Mouse (Mus musculus) forebrain, embryonic 12.5 days (tissue): ENCODE measurements around the gene Epha8. TPM values are rescaled to one million over a fixed set of nuclear protein-coding genes. Genes with fewer than 3 reads are reported as not detected.

Experiments used
- ATAC-seq: fragments of 200-750 bp; cut with Nextera tagmentation; 2 replicates; pipeline ENCODE4 v1.8.0; 2017; ENCODE audit warnings: moderate TSS enrichment; ENCODE audit not compliant: low FRiP score
- H3K27ac ChIP-seq: fragments of 300-500 bp; sonication (generic); 2 replicates; pipeline ENCODE4 v1.5.1; 2016; ENCODE audit warnings: mild to moderate bottlenecking
- H3K27me3 ChIP-seq: fragments of 300-500 bp; sonication (generic); 2 replicates; pipeline ENCODE4 v1.6.1; 2016; ENCODE audit warnings: mild to moderate bottlenecking
- H3K36me3 ChIP-seq: fragments of 300-500 bp; sonication (generic); replicated peaks from 2 replicates; pipeline ENCODE4 v1.6.1; 2016; ENCODE audit warnings: mild to moderate bottlenecking
- H3K4me1 ChIP-seq: fragments of 300-500 bp; sonication (generic); 2 replicates; pipeline ENCODE4 v1.6.1; 2016
- H3K4me2 ChIP-seq: fragments of 300-500 bp; sonication (generic); 2 replicates; pipeline ENCODE4 v1.6.1; 2016; ENCODE audit warnings: mild to moderate bottlenecking, moderate library complexity
- H3K4me3 ChIP-seq: fragments of 300-500 bp; sonication (generic); replicated peaks from 2 replicates; pipeline ENCODE4 v1.5.1; 2016; ENCODE audit warnings: mild to moderate bottlenecking
- H3K9ac ChIP-seq: fragments of 300-500 bp; sonication (generic); 2 replicates; pipeline ENCODE4 v1.6.1; 2016; ENCODE audit warnings: mild to moderate bottlenecking
- H3K9me3 ChIP-seq: fragments of 300-500 bp; sonication (generic); 2 replicates; pipeline ENCODE4 v1.6.1; 2016
- WGBS: fragments of 180-500 bp; shearing (Covaris S2); methylation state at CpG from one replicate; pipeline ENCODE4 v1.1.7; 2016; 5-methylcytosine and 5-hydroxymethylcytosine counted together
- polyA plus RNA-seq: library from polyadenylated mRNA; unstranded; fragments of >200 nt; fragmentation: Nextera tagmentation; extraction: Ambion mirVana; gene quantifications from 2 replicates; pipeline ENCODE4 v1.2.1, GENCODE M21; 2016

Epha8 gene
- polyA plus RNA-seq, 1 experiment from 2014 or later = 1.8 TPM

GRCm38 (mm10) chr4:136944558-136945350 lies 11.9 kb downstream of the Epha8 start:
- no peak overlapping the region for H3K4me3 ChIP-seq
- H3K27me3 ChIP-seq = peaks cover 46% of the 10 kb centered on the region
- no peak overlapping the region for H3K4me2 ChIP-seq
- WGBS = 80% methylated on average over 11 of the region's 11 CpGs
- no peaks in the 10 kb centered on the region for H3K36me3 ChIP-seq
- H3K9ac ChIP-seq = no peak overlapping the region
- peaks cover 35% of the 10 kb centered on the region for H3K4me1 ChIP-seq
- ATAC-seq = no peak
- H3K9me3 ChIP-seq = no peaks in the 10 kb centered on the region
- H3K27ac ChIP-seq = no peak overlapping the region

- no peak overlapping the region for H3K27ac ChIP-seq
- H3K4me2 ChIP-seq = no peak overlapping the region
- H3K9me3 ChIP-seq = no peaks in the 10 kb centered on the region
- no peak overlapping the region for H3K4me3 ChIP-seq
- WGBS = 32% methylated on average over 13 of the region's 13 CpGs
- peaks cover 45% of the 10 kb centered on the region for H3K27me3 ChIP-seq
- H3K36me3 ChIP-seq = no peaks in the 10 kb centered on the region
- no peak overlapping the region for H3K9ac ChIP-seq
- H3K4me1 ChIP-seq = peaks cover 26% of the 10 kb centered on the region
- ATAC-seq = no peak
Measured at GRCm38 (mm10) chr4:136943175-136943574, 13.4 kb downstream of the Epha8 start.

- H3K4me1 ChIP-seq = peaks cover 26% of the 10 kb centered on the region
- peaks cover 41% of the 10 kb centered on the region for H3K27me3 ChIP-seq
- H3K9ac ChIP-seq = no peak overlapping the region
- H3K36me3 ChIP-seq = no peaks in the 10 kb centered on the region
- no peaks in the 10 kb centered on the region for H3K9me3 ChIP-seq
- no peak overlapping the region for H3K27ac ChIP-seq
- H3K4me3 ChIP-seq = no peak overlapping the region
- 30% methylated on average over 18 of the region's 18 CpGs for WGBS
- no peak for ATAC-seq
- no peak overlapping the region for H3K4me2 ChIP-seq
Measured at GRCm38 (mm10) chr4:136942761-136943160, 13.9 kb downstream of the Epha8 start.

- Histone ChIP-seq H3K4me1 (peaks cover 18% of the 10 kb centered on the region), H3K27ac (no peak overlapping the region), H3K4me3 (no peak overlapping the region), H3K9me3 (no peaks in the 10 kb centered on the region), H3K27me3 (peaks cover 21% of the 10 kb centered on the region; the same call in 1 of the 2 replicates), H3K4me2 (no peak overlapping the region), H3K9ac (no peak overlapping the region), H3K36me3 (no peaks in the 10 kb centered on the region)
- ATAC-seq = no peak
- WGBS = 93% methylated on average over 5 of the region's 5 CpGs
Measured at GRCm38 (mm10) chr4:136937935-136938334, 18.7 kb downstream of the Epha8 start.

- Histone ChIP-seq H3K4me2 (no peak overlapping the region), H3K9ac (no peak overlapping the region), H3K27ac (no peak overlapping the region), H3K9me3 (no peaks in the 10 kb centered on the region), H3K4me3 (no peak overlapping the region), H3K4me1 (peaks cover 12% of the 10 kb centered on the region), H3K36me3 (no peaks in the 10 kb centered on the region), H3K27me3 (peaks cover 16% of the 10 kb centered on the region; the same call in 1 of the 2 replicates)
- ATAC-seq = no peak
- 73% methylated on average over 4 of the region's 4 CpGs for WGBS
Measured at GRCm38 (mm10) chr4:136937344-136937743, 19.3 kb downstream of the Epha8 start.

- WGBS = 51% methylated on average over 18 of the region's 18 CpGs
- peaks cover 11% of the 10 kb centered on the region for H3K4me1 ChIP-seq
- ATAC-seq = no peak
- no peak overlapping the region for H3K4me2 ChIP-seq
- no peak overlapping the region for H3K9ac ChIP-seq
- H3K9me3 ChIP-seq = no peaks in the 10 kb centered on the region
- H3K27me3 ChIP-seq = peaks cover 15% of the 10 kb centered on the region; the same call in 1 of the 2 replicates
- no peak overlapping the region for H3K27ac ChIP-seq
- H3K36me3 ChIP-seq = no peaks in the 10 kb centered on the region
- H3K4me3 ChIP-seq = no peak overlapping the region
Measured at GRCm38 (mm10) chr4:136934746-136935613, 21.6 kb downstream of the Epha8 start.

GRCm38 (mm10) chr4:136930474-136930873 lies 26.1 kb downstream of the Epha8 start:
- H3K4me3 ChIP-seq = no peak overlapping the region
- peaks cover 22% of the 10 kb centered on the region for H3K4me1 ChIP-seq
- ATAC-seq = no peak
- H3K27ac ChIP-seq = no peak overlapping the region
- no peaks in the 10 kb centered on the region for H3K9me3 ChIP-seq
- H3K9ac ChIP-seq = no peak overlapping the region
- WGBS = 90% methylated on average over 8 of the region's 8 CpGs
- no peaks in the 10 kb centered on the region for H3K36me3 ChIP-seq
- no peak overlapping the region for H3K4me2 ChIP-seq
- H3K27me3 ChIP-seq = peaks cover 34% of the 10 kb centered on the region

- Histone ChIP-seq H3K27me3 (peaks cover 48% of the 10 kb centered on the region), H3K4me3 (no peak overlapping the region), H3K36me3 (no peaks in the 10 kb centered on the region), H3K27ac (no peak overlapping the region), H3K4me2 (no peak overlapping the region), H3K9ac (no peak overlapping the region), H3K4me1 (peaks cover 11% of the 10 kb centered on the region), H3K9me3 (no peaks in the 10 kb centered on the region)
- WGBS = 6% methylated on average over 5 of the region's 5 CpGs
- ATAC-seq = no peak
Measured at GRCm38 (mm10) chr4:136928928-136929327, 27.7 kb downstream of the Epha8 start.

- no peaks in the 10 kb centered on the region for H3K9me3 ChIP-seq
- no peak overlapping the region for H3K27ac ChIP-seq
- no peak for ATAC-seq
- peaks cover 71% of the 10 kb centered on the region for H3K27me3 ChIP-seq
- H3K9ac ChIP-seq = no peak overlapping the region
- no peak overlapping the region for H3K4me2 ChIP-seq
- no peaks in the 10 kb centered on the region for H3K36me3 ChIP-seq
- no peak overlapping the region for H3K4me3 ChIP-seq
- whole genome bisulfite sequencing = 4% methylated on average over 15 of the region's 15 CpGs
- H3K4me1 ChIP-seq = peaks cover 19% of the 10 kb centered on the region
Measured at GRCm38 (mm10) chr4:136925804-136926203, 30.8 kb downstream of the Epha8 start.

- no peak for ATAC-seq
- peaks cover 73% of the 10 kb centered on the region for H3K27me3 ChIP-seq
Measured at GRCm38 (mm10) chr4:136924529-136924928, 32.1 kb downstream of the Epha8 start.

GRCm38 (mm10) chr4:136919526-136919925 lies 37.1 kb downstream of the Epha8 start:
- 88% methylated on average over 3 of the region's 3 CpGs for WGBS
- Histone ChIP-seq H3K36me3 (no peaks in the 10 kb centered on the region), H3K27me3 (peaks cover 50% of the 10 kb centered on the region), H3K9me3 (no peaks in the 10 kb centered on the region), H3K9ac (no peak overlapping the region), H3K4me1 (peaks cover 26% of the 10 kb centered on the region), H3K4me2 (no peak overlapping the region), H3K4me3 (no peak overlapping the region), H3K27ac (no peak overlapping the region)
- no peak for ATAC-seq

More at GRCm38 (mm10) chr4:136924529-136924928, 32.1 kb downstream of the Epha8 start:
- Histone ChIP-seq H3K4me1 (peaks cover 19% of the 10 kb centered on the region), H3K4me3 (no peak overlapping the region), H3K9ac (no peak overlapping the region), H3K27ac (no peak overlapping the region), H3K36me3 (no peaks in the 10 kb centered on the region), H3K9me3 (no peaks in the 10 kb centered on the region), H3K4me2 (no peak overlapping the region)
- 6% methylated on average over 6 of the region's 6 CpGs for whole genome bisulfite sequencing

- WGBS = 87% methylated on average over 8 of the region's 8 CpGs
- peaks cover 47% of the 10 kb centered on the region for H3K27me3 ChIP-seq
- no peak for ATAC-seq
Measured at GRCm38 (mm10) chr4:136918834-136919233, 37.8 kb downstream of the Epha8 start.

More at GRCm38 (mm10) chr4:136918834-136919233, 37.8 kb downstream of the Epha8 start:
- Histone ChIP-seq H3K9ac (no peak overlapping the region), H3K4me2 (no peak overlapping the region), H3K36me3 (no peaks in the 10 kb centered on the region), H3K27ac (no peak overlapping the region), H3K4me1 (peaks cover 30% of the 10 kb centered on the region), H3K9me3 (no peaks in the 10 kb centered on the region), H3K4me3 (no peak overlapping the region)
